Mouse (Mus musculus) right cerebral cortex, postnatal 36 days (tissue): Measurements from ENCODE around the gene Eid2.
"Not testable (repeated sequence)": the region's sequence is repeated elsewhere in the genome, so short reads cannot be mapped to it uniquely, and the experiment has no call there.

Experiments
- DNase-seq, 2 experiments: peaks; one replicate each; pipeline ENCODE4 v3.0.0; 2022; ENCODE audit warnings: low spot score in 2 of 2, mixed read lengths in 1 of 2

Eid2 gene

GRCm38 (mm10) chr7:28267129-28268041, at the start of gene Eid2:
Eid2 (plus strand) TSS chr7:28267881.
- DNase-seq, result peak; percentile 89 to 90

GRCm38 (mm10) chr7:28218951-28219740, 48.5 kb upstream of the Eid2 start:
- peak; percentile 24 to 53 for DNase-seq

- DNase-seq, result not testable (repeated sequence)
Observed at GRCm38 (mm10) chr7:28226836-28227235, 40.8 kb upstream of the Eid2 start.

- not testable (repeated sequence) for DNase-seq
Observed at GRCm38 (mm10) chr7:28227421-28227820, 40.3 kb upstream of the Eid2 start.

- not testable (repeated sequence) for DNase-seq
Observed at GRCm38 (mm10) chr7:28243943-28244342, 23.7 kb upstream of the Eid2 start.

GRCm38 (mm10) chr7:28248957-28249356, 18.7 kb upstream of the Eid2 start:
- no peak for DNase-seq

- no peak for DNase-seq
Observed at GRCm38 (mm10) chr7:28251976-28252375, 15.7 kb upstream of the Eid2 start.

- DNase-seq, result no peak
Observed at GRCm38 (mm10) chr7:28254591-28254990, 13.1 kb upstream of the Eid2 start.

- DNase-seq, result no peak
Observed at GRCm38 (mm10) chr7:28255476-28255875, 12.2 kb upstream of the Eid2 start.

- DNase-seq, result no peak
Observed at GRCm38 (mm10) chr7:28262861-28263260, 4.8 kb upstream of the Eid2 start.

- no peak for DNase-seq
Observed at GRCm38 (mm10) chr7:28263786-28264185, 3.9 kb upstream of the Eid2 start.

- DNase-seq, result no peak
Observed at GRCm38 (mm10) chr7:28265391-28265790, 2.3 kb upstream of the Eid2 start.

GRCm38 (mm10) chr7:28268042-28268531, 406 bp downstream of the Eid2 start:
- peak; percentile 32 to 43 for DNase-seq

- DNase-seq, result no peak
Observed at GRCm38 (mm10) chr7:28268576-28268975, 895 bp downstream of the Eid2 start.

GRCm38 (mm10) chr7:28269355-28269754, 1.7 kb downstream of the Eid2 start:
- DNase-seq, result no peak

- no peak for DNase-seq
Observed at GRCm38 (mm10) chr7:28271761-28272160, 4.1 kb downstream of the Eid2 start.

GRCm38 (mm10) chr7:28277237-28277614, 9.5 kb downstream of the Eid2 start:
- DNase-seq, result no peak

GRCm38 (mm10) chr7:28277615-28278278, 10.1 kb downstream of the Eid2 start, which contains the start of gene Eid2b:
Eid2b (plus strand) TSS chr7:28277739.
- DNase-seq, result peak; percentile 89 to 93

GRCm38 (mm10) chr7:28278279-28278652, 10.6 kb downstream of the Eid2 start:
- no peak for DNase-seq

- no peak for DNase-seq
Observed at GRCm38 (mm10) chr7:28280630-28281029, 12.9 kb downstream of the Eid2 start.

- DNase-seq, result no peak
Observed at GRCm38 (mm10) chr7:28290165-28290564, 22.5 kb downstream of the Eid2 start.
